Comparison of ENCODE assay signal across 8 mouse cellular contexts in genomic region chr5:108132441-108133243, GRCm38 (mm10). TPM values are rescaled to one million over a fixed set of nuclear protein-coding genes. Genes with fewer than 3 reads are reported as not detected.
DNase-seq lines count a peak whose midpoint lies in the region; ATAC-seq and TF ChIP-seq lines count a peak whose summit lies in the region.

TSS of gene Tmed5 (minus strand) at chr5:108132620.
TSS of gene Ccdc18 (plus strand) at chr5:108132875.

- TF ChIP-seq CTCF in CH12.LX (conservative IDR thresholded peaks at IDR 0.05 in 1 of 2, IDR thresholded peaks at IDR 0.05 in 1 of 2; ENCODE audit: low read depth in 2 of 2, low read length in 2 of 2): no peak

- peak; percentile 99 for ATAC-seq in forebrain, embryonic 11.5 days (replicated peaks; ENCODE audit: low FRiP score)
- peak; percentile 99 for ATAC-seq in heart, embryonic 16.5 days (replicated peaks; ENCODE audit: extremely low read depth, insufficient read depth, low FRiP score)
- peak; percentile 99 for ATAC-seq in liver, embryonic 15.5 days (ENCODE audit: insufficient read depth)
- peak; percentile 99 for ATAC-seq in neural tube, embryonic 12.5 days (ENCODE audit: low FRiP score, low read depth)

- H3K79me2 ChIP-seq in CH12.LX (replicated peaks; ENCODE audit: control insufficient read depth, extremely low read depth, insufficient read depth, poor library complexity, severe bottlenecking): peaks cover 22% of the 10 kb centered on the region

- peak within 1 kb of the TSS; percentile 80 to 99 (median 89) for H3K4me3 ChIP-seq in CH12.LX (replicated peaks in 1 of 3; ENCODE audit: low read depth in 2 of 3, low read length in 2 of 3, poor library complexity in 1 of 3)
- H3K4me3 ChIP-seq in forebrain, embryonic 11.5 days (ENCODE audit: low read depth, low read length): peak within 1 kb of the TSS; percentile 76
- H3K4me3 ChIP-seq in heart, embryonic 16.5 days (ENCODE audit: low read length): peak within 1 kb of the TSS; percentile 69
- H3K4me3 ChIP-seq in liver, embryonic 15.5 days (replicated peaks): peak within 1 kb of the TSS; percentile 75
- peak within 1 kb of the TSS; percentile 63 for H3K4me3 ChIP-seq in neural tube, embryonic 12.5 days

- H3K4me2 ChIP-seq in CH12.LX (ENCODE audit: insufficient read depth, low read depth, poor library complexity, severe bottlenecking): peak within 1 kb of the TSS; percentile 82
- peak within 1 kb of the TSS; percentile 79 for H3K4me2 ChIP-seq in forebrain, embryonic 11.5 days (ENCODE audit: low read depth, low read length, severe bottlenecking)
- H3K4me2 ChIP-seq in heart, embryonic 16.5 days (ENCODE audit: low read depth, low read length): peak within 1 kb of the TSS; percentile 69
- peak within 1 kb of the TSS; percentile 96 for H3K4me2 ChIP-seq in liver, embryonic 15.5 days
- H3K4me2 ChIP-seq in neural tube, embryonic 12.5 days (replicated peaks): peak within 1 kb of the TSS; percentile 70

- peak within 1 kb of the TSS; percentile 94 for H3K27ac ChIP-seq in CH12.LX (ENCODE audit: insufficient read depth, low read depth)
- peak within 1 kb of the TSS; percentile 46 for H3K27ac ChIP-seq in forebrain, embryonic 11.5 days (ENCODE audit: low read depth, low read length)
- peak within 1 kb of the TSS; percentile 88 for H3K27ac ChIP-seq in heart, embryonic 16.5 days (ENCODE audit: low read length)
- peak within 1 kb of the TSS; percentile 90 for H3K27ac ChIP-seq in liver, embryonic 15.5 days (replicated peaks)
- H3K27ac ChIP-seq in neural tube, embryonic 12.5 days: peak within 1 kb of the TSS; percentile 53

- no peaks in the 10 kb centered on the region for H3K27me3 ChIP-seq in CH12.LX (replicated peaks)
- no peaks in the 10 kb centered on the region for H3K27me3 ChIP-seq in forebrain, embryonic 11.5 days (ENCODE audit: control insufficient read depth, insufficient read depth, low read length)
- no peaks in the 10 kb centered on the region for H3K27me3 ChIP-seq in heart, embryonic 16.5 days (ENCODE audit: control insufficient read depth, insufficient read depth, low read length)
- H3K27me3 ChIP-seq in liver, embryonic 15.5 days: no peaks in the 10 kb centered on the region
- H3K27me3 ChIP-seq in neural tube, embryonic 12.5 days (replicated peaks): no peaks in the 10 kb centered on the region

- peaks cover 10 to 23% of the 10 kb centered on the region in 2 experiments for H3K36me3 ChIP-seq in CH12.LX (replicated peaks in 1 of 2; ENCODE audit: control insufficient read depth in 1 of 2, insufficient read depth in 1 of 2, low read length in 1 of 2)
- H3K36me3 ChIP-seq in forebrain, embryonic 11.5 days (ENCODE audit: control insufficient read depth, insufficient read depth, low read length): no peaks in the 10 kb centered on the region
- peaks cover 7% of the 10 kb centered on the region; the same call in 1 of the 2 replicates for H3K36me3 ChIP-seq in heart, embryonic 16.5 days (ENCODE audit: control insufficient read depth, insufficient read depth)
- H3K36me3 ChIP-seq in liver, embryonic 15.5 days (replicated peaks): peaks cover 16% of the 10 kb centered on the region
- H3K36me3 ChIP-seq in neural tube, embryonic 12.5 days: peaks cover 9% of the 10 kb centered on the region; the same call in 1 of the 2 replicates

- under 1% methylated on average over 64 of the region's 65 CpGs for WGBS in forebrain, embryonic 11.5 days
- under 1% methylated on average over 65 of the region's 65 CpGs for WGBS in heart, embryonic 16.5 days
- WGBS in liver, embryonic 15.5 days (ENCODE audit: insufficient replicate concordance): under 1% methylated on average over 65 of the region's 65 CpGs
- under 1% methylated on average over 65 of the region's 65 CpGs for WGBS in neural tube, embryonic 12.5 days

- TF ChIP-seq RAD21 in CH12.LX (IDR thresholded peaks at IDR 0.05; ENCODE audit: low read depth, low read length): no peak

- H3K9me3 ChIP-seq in CH12.LX (replicated peaks; ENCODE audit: low read length): no peaks in the 10 kb centered on the region
- H3K9me3 ChIP-seq in forebrain, embryonic 11.5 days (ENCODE audit: control insufficient read depth, low read length): no peaks in the 10 kb centered on the region
- H3K9me3 ChIP-seq in heart, embryonic 16.5 days (replicated peaks; ENCODE audit: control insufficient read depth, low read length): no peaks in the 10 kb centered on the region
- H3K9me3 ChIP-seq in liver, embryonic 15.5 days (replicated peaks): no peaks in the 10 kb centered on the region
- H3K9me3 ChIP-seq in neural tube, embryonic 12.5 days: no peaks in the 10 kb centered on the region

- peak; percentile 98 for DNase-seq in CH12.LX (ENCODE audit: extremely low read depth)
- DNase-seq in c-Kit-positive CD71-positive TER-119-negative erythroid progenitor cells, embryonic 14.5 days (ENCODE audit: low read depth): peak; percentile 98
- DNase-seq in forebrain, embryonic 11.5 days (ENCODE audit: low spot score): peak; percentile 98
- peak; percentile 98 to 100 for DNase-seq in kidney, postnatal 36 days
- peak; percentile 98 for DNase-seq in telencephalon, adult 2 months (ENCODE audit: low read depth, low spot score)

- H3K4me1 ChIP-seq in CH12.LX (ENCODE audit: control insufficient read depth in 1 of 2, insufficient read depth in 2 of 2): peaks cover 0 to 19% of the 10 kb centered on the region in 2 experiments; a peak in 3 of 4 replicates
- H3K4me1 ChIP-seq in forebrain, embryonic 11.5 days (replicated peaks; ENCODE audit: control insufficient read depth, insufficient read depth, low read length): no peaks in the 10 kb centered on the region; the same call in 1 of the 2 replicates
- H3K4me1 ChIP-seq in heart, embryonic 16.5 days (ENCODE audit: control insufficient read depth, insufficient read depth, low read length): peaks cover 8% of the 10 kb centered on the region
- H3K4me1 ChIP-seq in liver, embryonic 15.5 days (replicated peaks): peaks cover 16% of the 10 kb centered on the region
- no peaks in the 10 kb centered on the region; the same call in 1 of the 2 replicates for H3K4me1 ChIP-seq in neural tube, embryonic 12.5 days

- dilution Hi-C loops in CH12.LX (cut with MboI; ENCODE audit: extremely low pct_ligation_motif_present, extremely low pct_unique_long_range_greater_than_20kb, low sequenced_read_pairs): no loop called here

- TF ChIP-seq EP300 in CH12.LX (IDR thresholded peaks at IDR 0.05; ENCODE audit: low read length): no peak

- peak; percentile 85 for TF ChIP-seq POLR2A in CH12.LX (IDR thresholded peaks at IDR 0.05; ENCODE audit: low read depth, low read length)

- in situ Hi-C loops in CH12.LX (cut with MboI; ENCODE audit: low pct_ligation_motif_present, low pct_unique_long_range_greater_than_20kb, low sequenced_read_pairs): no loop called here

- peak within 1 kb of the TSS; percentile 91 for H3K9ac ChIP-seq in CH12.LX (ENCODE audit: insufficient read depth, low read depth)
- H3K9ac ChIP-seq in forebrain, embryonic 11.5 days (ENCODE audit: low read length): peak within 1 kb of the TSS; percentile 72
- H3K9ac ChIP-seq in heart, embryonic 16.5 days (ENCODE audit: low read length): peak within 1 kb of the TSS; percentile 86
- H3K9ac ChIP-seq in liver, embryonic 15.5 days: peak within 1 kb of the TSS; percentile 87
- H3K9ac ChIP-seq in neural tube, embryonic 12.5 days: peak within 1 kb of the TSS; percentile 74

TF ChIP-seq in CH12.LX, 34 proteins besides CTCF, POLR2A, EP300 and RAD21 (continues in another document):
- no peak for TF ChIP-seq ETS1 (conservative IDR thresholded peaks at IDR 0.05; ENCODE audit: low read depth, low read length)
- no peak for TF ChIP-seq UBTF (IDR thresholded peaks at IDR 0.05; ENCODE audit: low read depth, low read length)
- peak; percentile 17; the same call in 1 of the 2 replicates for TF ChIP-seq MAZ (IDR thresholded peaks at IDR 0.05; ENCODE audit: low read depth, low read length)
- peak; percentile 68; the same call in 1 of the 2 replicates for TF ChIP-seq MEF2A (IDR thresholded peaks at IDR 0.05; ENCODE audit: borderline replicate concordance, low read depth, low read length)
- TF ChIP-seq HCFC1 (IDR thresholded peaks at IDR 0.05; ENCODE audit: low read depth, low read length): peak; percentile 96
- TF ChIP-seq IRF4 (IDR thresholded peaks at IDR 0.05; ENCODE audit: low read depth, low read length): peak; percentile 77
- no peak for TF ChIP-seq BHLHE40 (IDR thresholded peaks at IDR 0.05; ENCODE audit: low read depth, low read length)
- no peak for TF ChIP-seq RCOR1 (conservative IDR thresholded peaks at IDR 0.05; ENCODE audit: low read depth, low read length)
- no peak for TF ChIP-seq ZC3H11A (IDR thresholded peaks at IDR 0.05; ENCODE audit: low read depth, low read length)
- no peak; the same call in 1 of the 2 replicates for TF ChIP-seq SIN3A (IDR thresholded peaks at IDR 0.05; ENCODE audit: low read length)
- no peak for TF ChIP-seq CHD2 (IDR thresholded peaks at IDR 0.05; ENCODE audit: low read length)
- no peak for TF ChIP-seq CHD1 (IDR thresholded peaks at IDR 0.05; ENCODE audit: low read depth, low read length)
- no peak for TF ChIP-seq JUN (IDR thresholded peaks at IDR 0.05; ENCODE audit: insufficient read depth, low read depth, low read length)
- no peak for TF ChIP-seq USF2 (conservative IDR thresholded peaks at IDR 0.05; ENCODE audit: low read depth, low read length)
- TF ChIP-seq MXI1 (IDR thresholded peaks at IDR 0.05; ENCODE audit: low read depth, low read length): peak; percentile 45; the same call in 1 of the 2 replicates
- TF ChIP-seq E2F4 (IDR thresholded peaks at IDR 0.05; ENCODE audit: insufficient replicate concordance, low read depth, low read length): no peak
- no peak for TF ChIP-seq ZNF384 (IDR thresholded peaks at IDR 0.05; ENCODE audit: low read depth, low read length)

RNA-seq across cellular contexts. Expression of gene Tmed5, which starts in this region (rescaled TPM):
- total RNA-seq in CH12.LX (2012; rRNA removed) (72.5 and 74.6 TPM in 2 replicates), CH12.LX (2014; rRNA removed) (122 and 141 TPM in 2 replicates)
- polyA plus RNA-seq in CH12.LX (2012; ENCODE audit: insufficient read length, low read depth): 49.4 and 60.2 TPM in 2 replicates
- polyA plus RNA-seq in forebrain, embryonic 11.5 days (2014; fragmentation: Nextera tagmentation; extraction: Ambion mirVana): 31.8 and 35.2 TPM in 2 replicates
- polyA plus RNA-seq in heart, embryonic 16.5 days (2015; fragmentation: Nextera tagmentation; extraction: Ambion mirVana): 34.5 and 41.8 TPM in 2 replicates
- polyA plus RNA-seq in liver, embryonic 15.5 days (2015; fragmentation: Nextera tagmentation; extraction: Ambion mirVana): 18.0 and 22.1 TPM in 2 replicates
- 25.5 and 27.7 TPM in 2 replicates for polyA plus RNA-seq in neural tube, embryonic 12.5 days (2016; fragmentation: Nextera tagmentation; extraction: Ambion mirVana)

RNA-seq across cellular contexts. Expression of gene Ccdc18, which starts in this region (rescaled TPM):
- total RNA-seq in CH12.LX (2012; rRNA removed) (2.3 and 4.7 TPM in 2 replicates), CH12.LX (2014; rRNA removed) (3.9 and 4.4 TPM in 2 replicates)
- 2.7 TPM in 2 replicates for polyA plus RNA-seq in CH12.LX (2012; ENCODE audit: insufficient read length, low read depth)
- polyA plus RNA-seq in forebrain, embryonic 11.5 days (2014; fragmentation: Nextera tagmentation; extraction: Ambion mirVana): 13.9 and 15.8 TPM in 2 replicates
- polyA plus RNA-seq in heart, embryonic 16.5 days (2015; fragmentation: Nextera tagmentation; extraction: Ambion mirVana): 6.2 and 10.2 TPM in 2 replicates
- polyA plus RNA-seq in liver, embryonic 15.5 days (2015; fragmentation: Nextera tagmentation; extraction: Ambion mirVana): 3.7 and 4.6 TPM in 2 replicates
- polyA plus RNA-seq in neural tube, embryonic 12.5 days (2016; fragmentation: Nextera tagmentation; extraction: Ambion mirVana): 6.8 and 8.4 TPM in 2 replicates

Comparison
In these comparisons a context has a peak if more than half of its experiments do, and no peak if none do; other contexts are left out.
1. Peak in every context shown above with its lines: DNase-seq, ATAC-seq, H3K4me3 ChIP-seq and H3K27ac ChIP-seq.